Mouse (Mus musculus): Measurements from ENCODE around the gene Ino80e.
"Not testable (repeated sequence)": the region's sequence is repeated elsewhere in the genome, so short reads cannot be mapped to it uniquely, and the experiment has no call there.

Gene Ino80e

DNA sequence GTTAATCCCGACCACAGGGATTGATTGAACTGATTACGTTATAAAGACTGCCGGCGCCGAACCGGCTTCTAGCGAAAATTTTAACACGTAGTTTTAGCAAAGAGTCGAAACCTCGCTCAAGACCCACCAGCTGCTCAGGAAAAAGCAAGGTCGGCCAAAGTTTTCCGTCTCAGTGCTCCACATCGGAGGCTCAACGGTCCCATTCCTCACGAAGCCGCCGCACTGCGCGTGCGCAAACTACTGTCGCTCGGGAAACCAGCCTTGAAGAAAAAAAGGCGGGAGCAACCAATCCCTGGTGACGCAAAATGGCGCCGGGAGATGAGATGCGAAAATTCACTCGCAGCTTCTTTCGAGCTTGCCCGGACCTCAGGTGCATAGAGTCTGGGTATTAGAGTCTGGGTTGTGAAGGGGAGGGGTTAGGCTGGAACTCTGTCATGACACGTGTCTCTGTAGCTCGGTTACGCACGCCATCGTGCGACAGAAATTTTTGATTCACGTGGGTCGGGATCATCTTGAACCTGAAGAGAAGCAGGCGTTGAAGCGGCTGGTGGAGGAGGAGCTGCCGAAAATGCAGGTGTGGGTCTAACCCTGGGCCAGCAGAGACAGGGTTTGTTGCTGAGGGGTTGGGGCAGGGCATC is at the start of gene Ino80e:
TSS of gene Ino80e (minus strand) at position 231 of the 638 bp plus-strand sequence.
- peak; percentile 96 to 97 for DNase-seq

- no peak for DNase-seq
These were observed 43.4 kb upstream of the Ino80e start for GRCm38 (mm10) chr7:126905590-126905989.

GRCm38 (mm10) chr7:126899781-126900180 is 37.6 kb upstream of the Ino80e start:
- not testable (repeated sequence) for DNase-seq

GRCm38 (mm10) chr7:126898102-126898990 is 36.2 kb upstream of the Ino80e start:
- DNase-seq = peak; percentile 98 to 100

DNA sequence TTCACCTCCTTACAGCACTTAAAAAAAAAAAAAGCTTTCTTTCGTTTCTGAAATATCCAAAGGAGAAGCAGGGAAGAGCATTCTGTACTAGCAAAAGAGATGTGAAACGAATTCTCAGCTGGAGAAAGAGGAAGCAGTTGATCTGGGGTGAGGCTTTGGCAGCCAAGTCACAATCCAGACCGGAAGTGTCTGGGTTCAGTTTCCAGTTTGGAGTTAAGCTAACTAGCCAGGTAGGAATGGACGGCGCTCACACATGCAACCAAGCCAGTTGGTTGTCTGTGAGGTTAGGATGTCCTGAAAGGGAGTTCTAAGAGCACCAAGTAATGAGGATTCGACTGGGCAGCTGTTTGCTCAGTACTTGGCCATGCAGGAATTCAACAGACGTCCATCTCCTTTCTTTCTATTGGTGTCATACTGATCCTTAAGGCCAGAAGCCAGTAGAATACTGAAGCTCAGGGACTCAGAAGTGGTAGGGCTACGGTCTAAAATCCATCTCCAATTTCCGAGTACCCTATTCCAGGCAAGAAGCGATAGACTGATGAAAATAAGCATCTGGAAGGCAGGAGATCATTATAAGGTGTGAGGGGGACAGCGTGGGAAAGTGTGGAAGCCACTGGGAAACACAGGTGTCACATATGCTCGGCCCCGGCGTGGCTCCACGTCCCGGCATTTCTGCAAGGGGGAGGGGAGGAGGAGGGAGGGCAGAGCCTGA is 35.4 kb upstream of the Ino80e start:
- DNase-seq = peak in 1 of 2 experiments; percentile 27

- DNase-seq = peak in 1 of 2 experiments; percentile 24
These were observed 34.7 kb upstream of the Ino80e start for GRCm38 (mm10) chr7:126896912-126897311.

- no peak for DNase-seq
These were observed 26.7 kb upstream of the Ino80e start for GRCm38 (mm10) chr7:126888852-126889251.

GRCm38 (mm10) chr7:126887281-126887680 is 25.1 kb upstream of the Ino80e start:
- DNase-seq = no peak

- DNase-seq = peak; percentile 98 to 99
These were observed 22.3 kb upstream of the Ino80e start, which contains the start of gene Taok2 for GRCm38 (mm10) chr7:126884286-126885164. Taok2 (minus strand) TSS chr7:126884703.

- peak; percentile 44 to 46 for DNase-seq
These were observed 21.6 kb upstream of the Ino80e start for GRCm38 (mm10) chr7:126883731-126884181.

DNA sequence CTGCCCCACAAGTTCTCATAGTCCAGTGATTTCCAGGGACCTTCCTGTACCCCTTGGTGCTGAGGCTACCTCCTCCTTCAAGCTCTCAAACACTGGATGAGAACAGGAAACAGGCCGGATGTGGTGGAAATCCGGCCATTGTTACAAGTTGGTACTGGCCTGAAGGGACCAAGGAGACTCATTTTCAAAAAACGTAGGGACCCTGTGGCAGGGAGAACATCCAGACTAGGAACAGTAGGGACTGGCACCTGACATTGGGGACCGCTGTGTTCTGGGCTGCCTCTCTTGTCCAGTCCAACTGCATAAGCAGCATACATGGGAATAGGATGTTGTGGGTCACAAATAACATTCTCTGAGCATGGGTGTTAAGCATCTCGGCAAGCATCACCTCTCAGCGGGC is 18.9 kb upstream of the Ino80e start:
- DNase-seq = no peak

- no peak for DNase-seq
These were observed 15.1 kb upstream of the Ino80e start for GRCm38 (mm10) chr7:126877239-126877638.

GRCm38 (mm10) chr7:126870520-126870891 is 8.3 kb upstream of the Ino80e start:
- DNase-seq = peak in 1 of 2 experiments; percentile 17

GRCm38 (mm10) chr7:126869780-126870519 is 7.8 kb upstream of the Ino80e start:
- DNase-seq = no peak

DNA sequence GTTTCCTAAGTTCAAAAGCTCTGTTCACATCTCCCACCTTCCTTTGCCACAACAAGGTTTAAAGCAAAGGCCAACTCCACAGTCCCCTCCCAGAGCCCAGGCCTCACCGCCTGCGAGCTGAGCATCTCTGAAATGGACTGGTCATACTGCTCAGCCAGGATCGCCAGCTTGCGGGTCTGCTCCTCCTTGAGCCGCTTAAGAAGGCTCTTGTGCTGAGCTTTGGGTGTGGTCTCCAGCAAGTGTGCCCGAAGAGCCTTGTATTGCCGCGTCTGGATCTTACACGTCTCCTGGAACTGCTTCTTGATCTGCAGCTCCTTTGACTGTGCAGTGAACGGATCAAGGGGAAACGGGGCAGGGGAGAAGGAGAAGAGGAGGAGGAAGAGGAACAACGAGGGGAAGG is 5.8 kb upstream of the Ino80e start:
- DNase-seq = no peak

DNA sequence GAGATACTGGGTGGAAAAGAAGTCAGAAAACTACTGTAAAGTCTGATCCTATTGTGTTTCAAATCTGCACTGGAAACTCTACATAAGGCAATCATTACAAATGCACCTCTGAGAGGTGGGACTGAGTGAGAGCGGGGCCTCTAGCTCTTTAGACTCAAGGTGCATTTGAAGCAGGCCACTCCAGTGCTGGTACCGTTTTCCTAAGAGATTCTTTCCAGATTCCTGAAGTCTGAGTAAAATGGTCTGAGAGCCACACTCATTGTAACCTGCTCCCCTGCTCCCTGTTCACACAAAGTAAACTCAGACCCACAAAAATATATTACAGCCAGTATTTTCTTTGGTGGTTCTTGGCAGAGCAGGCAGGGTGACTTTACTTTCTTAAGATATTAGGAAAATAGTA is 5.4 kb upstream of the Ino80e start:
- no peak for DNase-seq

- peak in 1 of 2 experiments; percentile 16 for DNase-seq
These were observed 1.6 kb upstream of the Ino80e start for GRCm38 (mm10) chr7:126863791-126864190.

DNA sequence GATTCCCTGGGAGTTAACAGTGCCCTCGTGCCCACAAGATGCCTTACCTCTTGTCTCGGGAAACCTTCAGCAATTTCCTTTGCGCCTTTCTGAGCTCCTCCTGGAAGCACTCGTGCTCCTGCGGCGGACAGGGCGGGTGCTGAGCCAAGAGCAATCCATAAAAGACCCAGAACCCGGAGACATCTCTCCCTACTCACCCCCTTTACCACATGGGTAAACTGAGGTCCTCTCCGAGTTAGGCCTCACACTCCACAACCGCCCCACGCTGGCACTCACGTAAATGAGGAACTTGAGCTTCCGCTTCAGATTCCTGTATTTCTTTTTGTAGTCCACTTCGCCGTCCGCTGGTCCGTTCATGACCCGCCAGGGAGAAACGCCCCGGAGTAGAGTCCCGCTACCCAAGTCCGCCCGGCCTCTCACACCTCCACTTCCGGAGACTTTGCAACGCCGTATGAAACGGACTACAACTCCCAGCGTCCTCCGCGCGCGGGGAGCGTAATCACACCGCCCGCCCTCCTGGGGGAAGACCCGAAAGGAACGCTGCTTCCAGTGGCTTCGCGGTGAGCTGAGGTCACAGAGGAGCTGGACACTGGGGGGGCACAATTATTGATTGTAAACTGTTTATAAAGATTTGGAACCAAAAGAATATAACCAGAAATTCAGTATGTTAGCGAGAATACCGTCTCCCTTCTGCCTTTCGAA is 597 bp downstream of the Ino80e start, which contains the start of gene Hirip3:
TSS of gene Hirip3 (plus strand) at position 544 of the 702 bp plus-strand sequence.
- DNase-seq = peak; percentile 96 to 98

- no peak for DNase-seq
These were observed 1.2 kb downstream of the Ino80e start for GRCm38 (mm10) chr7:126860987-126861386.

GRCm38 (mm10) chr7:126856741-126857420 is 5.3 kb downstream of the Ino80e start:
- DNase-seq = no peak
